Mouse (Mus musculus) cortical plate, adult 2 months (tissue): ENCODE results near the gene Eda.

Experiments
- CTCF ChIP-seq: fragments of 200-500 bp; IDR thresholded peaks from 2 replicates; pipeline ENCODE4 v1.5.1; 2011; ENCODE audit warnings: mild to moderate bottlenecking, control low read depth, low read length; ENCODE audit not compliant: insufficient read depth; ENCODE audit errors: extremely low read depth
- POLR2A ChIP-seq: fragments of 200-500 bp; IDR thresholded peaks from 2 replicates; pipeline ENCODE4 v1.6.1; 2011; ENCODE audit warnings: mild to moderate bottlenecking, low read length, control low read depth; ENCODE audit not compliant: insufficient read depth; ENCODE audit errors: extremely low read depth

- TF ChIP-seq CTCF (no peak), POLR2A (no peak)
These were observed 219.9 kb downstream of the Eda start for GRCm38 (mm10) chrX:100195286-100195685.
